Mouse (Mus musculus) intestine, embryonic 14.5 days (tissue): ENCODE measurements around the gene Gm4559. TPM values are rescaled to one million over a fixed set of nuclear protein-coding genes. Genes with fewer than 3 reads are reported as not detected.
"Not testable (repeated sequence)": the region's sequence is repeated elsewhere in the genome, so short reads cannot be mapped to it uniquely, and the experiment has no call there.

Experiments
- ATAC-seq: fragments of 200-750 bp; cut with Nextera tagmentation; replicated peaks from 2 replicates; pipeline ENCODE4 v1.8.0; 2017; ENCODE audit warnings: low read depth, moderate number of reproducible peaks, moderate TSS enrichment, moderate library complexity; ENCODE audit not compliant: low FRiP score, low TSS enrichment
- DNase-seq: peaks from one replicate; pipeline ENCODE4 v3.0.0-alpha.2; 2018; ENCODE audit warnings: low spot score
- H3K27ac ChIP-seq: fragments of 300-500 bp; sonication (generic); 2 replicates; pipeline ENCODE4 v1.5.1; 2014; ENCODE audit warnings: low read depth, mild to moderate bottlenecking, control low read depth
- H3K27me3 ChIP-seq: fragments of 300-500 bp; sonication (generic); replicated peaks from 2 replicates; pipeline ENCODE4 v1.6.1; 2014; ENCODE audit warnings: low read length, control low read depth; ENCODE audit not compliant: control insufficient read depth, insufficient read depth
- H3K36me3 ChIP-seq: fragments of 300-500 bp; sonication (generic); 2 replicates; pipeline ENCODE4 v1.6.1; 2014; ENCODE audit warnings: low read length, control low read depth; ENCODE audit not compliant: control insufficient read depth, insufficient read depth
- H3K4me1 ChIP-seq: fragments of 300-500 bp; sonication (generic); replicated peaks from 2 replicates; pipeline ENCODE4 v1.6.1; 2014; ENCODE audit warnings: low read length, control low read depth, mixed read lengths; ENCODE audit not compliant: control insufficient read depth, insufficient read depth
- H3K4me2 ChIP-seq: fragments of 300-500 bp; sonication (generic); 2 replicates; pipeline ENCODE4 v1.6.1; 2014; ENCODE audit warnings: low read length
- H3K4me3 ChIP-seq: fragments of 300-500 bp; sonication (generic); 2 replicates; pipeline ENCODE4 v1.5.1; 2014; ENCODE audit warnings: low read depth, low read length, control low read depth, mixed read lengths
- H3K9ac ChIP-seq: fragments of 300-500 bp; sonication (generic); 2 replicates; pipeline ENCODE4 v1.6.1; 2014; ENCODE audit warnings: mild to moderate bottlenecking, low read length
- H3K9me3 ChIP-seq: fragments of 300-500 bp; sonication (generic); 2 replicates; pipeline ENCODE4 v1.6.1; 2016; ENCODE audit warnings: low read length, control low read depth; ENCODE audit not compliant: control insufficient read depth
- WGBS: fragments of 180-500 bp; shearing (Covaris S2); extraction: QIAGEN DNeasy Blood & Tissue Kit; methylation state at CpG from one replicate; pipeline ENCODE4 v1.1.7; 2014; 5-methylcytosine and 5-hydroxymethylcytosine counted together
- polyA plus RNA-seq: library from polyadenylated mRNA; unstranded; fragments of >200 nt; fragmentation: Nextera tagmentation; extraction: Ambion mirVana; gene quantifications from 2 replicates; pipeline ENCODE4 v1.2.1, GENCODE M21; 2014

The Gm4559 gene
- polyA plus RNA-seq, 1 experiment from 2014 or later, result not detected

DNA sequence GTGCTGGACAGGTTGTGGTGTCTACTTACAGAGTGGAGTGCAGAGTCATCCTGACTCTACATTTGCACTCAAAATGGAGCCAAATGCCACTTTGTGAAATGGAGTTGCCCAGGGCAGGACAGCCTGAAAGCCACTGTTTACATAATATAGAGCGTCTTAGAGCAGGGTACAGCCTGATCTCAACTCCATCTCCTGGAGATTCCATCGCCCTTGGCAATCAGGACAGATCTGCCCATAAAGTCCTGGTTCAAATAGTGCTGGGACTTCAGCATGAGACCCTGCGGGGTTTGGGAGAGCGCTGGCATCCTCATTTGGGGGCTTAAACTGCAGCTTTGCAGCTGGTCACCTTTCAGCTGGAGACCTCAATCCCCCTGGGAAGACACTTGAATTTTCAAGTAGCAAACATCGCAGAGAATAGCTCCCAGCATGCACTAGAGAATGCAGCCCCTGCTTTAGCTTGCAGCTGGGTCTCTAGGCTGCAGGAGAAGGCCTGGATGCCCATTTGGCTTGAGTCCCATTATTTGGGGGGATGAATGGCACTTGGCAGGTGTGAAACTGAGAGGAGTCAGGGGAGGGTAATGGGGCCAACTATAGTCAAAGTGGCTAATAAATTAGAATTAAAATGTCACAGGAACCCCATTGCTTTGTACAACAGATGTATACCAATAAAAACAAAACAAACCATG is 40.6 kb upstream of the Gm4559 start:
- Histone ChIP-seq H3K27ac (no peak overlapping the region), H3K27me3 (no peaks in the 10 kb centered on the region), H3K4me3 (no peak overlapping the region), H3K9me3 (no peaks in the 10 kb centered on the region), H3K9ac (no peak overlapping the region), H3K36me3 (no peaks in the 10 kb centered on the region), H3K4me1 (peaks cover 17% of the 10 kb centered on the region; the same call in 1 of the 2 replicates), H3K4me2 (no peak overlapping the region)
- 52% methylated on average over 5 of the region's 5 CpGs for WGBS
- DNase-seq (no peak), ATAC-seq (no peak)

GRCm38 (mm10) chr7:142303929-142304328 is 29.8 kb upstream of the Gm4559 start:
- H3K27me3 ChIP-seq, H3K4me3 ChIP-seq, H3K4me2 ChIP-seq, DNase-seq, H3K4me1 ChIP-seq, H3K27ac ChIP-seq, H3K9me3 ChIP-seq, ATAC-seq, H3K9ac ChIP-seq, H3K36me3 ChIP-seq: not testable (repeated sequence)
- WGBS, result 79% methylated on average over 1 of the region's 1 CpGs

DNA sequence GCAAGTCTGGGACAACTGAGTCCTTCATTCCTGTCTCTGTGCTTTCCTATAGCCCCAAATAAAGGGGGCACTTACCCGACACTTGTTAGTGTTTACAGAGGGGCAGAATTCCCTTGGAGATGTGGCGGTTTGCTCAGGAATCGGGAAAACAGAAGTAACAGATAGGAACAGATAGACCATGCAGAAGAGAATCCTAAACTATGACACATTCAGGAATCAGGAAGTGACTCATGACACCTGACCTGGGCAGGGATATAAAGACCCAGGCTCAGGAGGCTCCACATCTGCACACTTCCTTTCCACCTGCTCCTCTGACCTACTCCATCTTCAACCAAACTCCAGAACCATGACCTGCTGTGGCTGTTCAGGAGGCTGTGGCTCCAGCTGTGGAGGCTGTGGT is 29.1 kb upstream of the Gm4559 start, which contains the start of gene Krtap5-4:
TSS of gene Krtap5-4 (plus strand) at position 301 of the 400 bp plus-strand sequence.
- Histone ChIP-seq H3K9me3 (no peaks in the 10 kb centered on the region), H3K4me2 (no peak within 1 kb of the TSS), H3K9ac (no peak within 1 kb of the TSS), H3K4me1 (no peaks in the 10 kb centered on the region), H3K27ac (no peak within 1 kb of the TSS), H3K27me3 (no peaks in the 10 kb centered on the region), H3K36me3 (no peaks in the 10 kb centered on the region), H3K4me3 (no peak within 1 kb of the TSS)
- DNase-seq (no peak), ATAC-seq (no peak)
- 35% methylated on average over 3 of the region's 3 CpGs for WGBS

DNA sequence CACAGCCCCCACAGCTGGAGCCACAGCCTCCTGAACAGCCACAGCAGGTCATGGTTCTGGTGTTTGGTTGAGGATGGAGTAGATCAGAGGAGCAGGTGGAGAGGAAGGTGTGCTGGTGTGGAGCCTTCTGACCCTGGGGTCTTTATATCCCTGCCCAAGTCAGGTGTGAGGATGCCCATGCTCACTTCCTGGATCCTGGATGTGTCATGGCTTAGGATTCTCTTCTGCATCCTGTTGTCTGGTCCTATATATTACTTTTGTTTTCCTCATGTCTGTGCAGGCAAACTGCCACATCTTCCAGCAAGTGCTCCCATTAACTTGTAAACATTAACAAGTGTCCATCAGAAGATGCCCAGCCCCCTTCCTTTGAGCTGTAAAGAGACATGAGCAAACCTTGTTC is 22.9 kb upstream of the Gm4559 start, which contains the start of gene Krtap5-1:
TSS of gene Krtap5-1 (minus strand) at position 101 of the 400 bp plus-strand sequence.
- not testable (repeated sequence) for H3K4me1 ChIP-seq, H3K4me3 ChIP-seq, H3K4me2 ChIP-seq, H3K9me3 ChIP-seq, H3K9ac ChIP-seq, H3K27ac ChIP-seq, DNase-seq, H3K36me3 ChIP-seq, ATAC-seq, H3K27me3 ChIP-seq

- H3K9me3 ChIP-seq, H3K4me3 ChIP-seq, H3K27ac ChIP-seq, DNase-seq, H3K4me1 ChIP-seq, ATAC-seq, H3K36me3 ChIP-seq, H3K4me2 ChIP-seq, H3K27me3 ChIP-seq, H3K9ac ChIP-seq: not testable (repeated sequence)
- 15% methylated on average over 4 of the region's 4 CpGs for WGBS
Observed at GRCm38 (mm10) chr7:142296108-142296507, 21.9 kb upstream of the Gm4559 start.

GRCm38 (mm10) chr7:142295418-142295817 is 21.3 kb upstream of the Gm4559 start:
- Histone ChIP-seq H3K27me3 (no peaks in the 10 kb centered on the region), H3K36me3 (no peaks in the 10 kb centered on the region), H3K9ac (no peak overlapping the region), H3K4me3 (no peak overlapping the region), H3K27ac (no peak overlapping the region), H3K9me3 (no peaks in the 10 kb centered on the region), H3K4me1 (no peaks in the 10 kb centered on the region), H3K4me2 (no peak overlapping the region)
- DNase-seq (no peak), ATAC-seq (no peak)

- H3K9ac ChIP-seq, H3K4me3 ChIP-seq, H3K4me1 ChIP-seq, H3K4me2 ChIP-seq, H3K36me3 ChIP-seq, H3K27me3 ChIP-seq, H3K9me3 ChIP-seq, H3K27ac ChIP-seq, ATAC-seq: not testable (repeated sequence)
- peak; percentile 62 for DNase-seq
- 2% methylated on average over 2 of the region's 2 CpGs for WGBS
Observed at GRCm38 (mm10) chr7:142293851-142294250, 19.7 kb upstream of the Gm4559 start.

DNA sequence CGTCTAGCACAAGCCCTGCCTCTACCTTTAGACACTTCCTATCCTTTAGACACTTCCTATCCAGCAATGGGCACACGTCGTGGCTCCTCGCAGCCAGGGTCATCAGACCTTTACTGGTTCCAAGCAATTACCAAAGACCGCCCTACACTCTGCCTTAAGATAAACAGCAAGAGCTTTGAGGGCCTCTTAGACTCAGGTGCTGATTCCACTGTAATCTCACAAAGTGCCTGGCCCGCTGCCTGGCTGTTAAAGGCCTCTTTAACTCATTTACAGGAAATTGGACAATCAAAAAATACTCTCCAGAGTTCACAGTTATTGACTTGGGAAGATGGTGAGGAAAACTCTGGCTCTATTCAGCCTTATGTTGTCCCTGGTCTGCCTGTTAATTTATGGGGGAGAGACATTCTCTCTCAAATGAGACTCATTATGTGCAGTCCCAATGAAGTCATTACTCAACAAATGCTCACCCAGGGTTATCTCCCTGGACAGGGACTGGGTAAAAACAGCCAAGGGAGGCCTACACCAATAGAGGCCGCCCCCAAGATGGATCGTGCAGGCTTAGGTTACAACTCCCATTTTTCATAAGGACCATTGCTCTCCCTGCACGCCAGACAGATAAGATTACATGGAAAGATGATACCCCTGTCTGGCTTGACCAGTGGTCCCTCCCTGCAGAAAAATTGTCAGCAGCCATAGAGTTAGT is 11.9 kb upstream of the Gm4559 start:
- not testable (repeated sequence) for H3K36me3 ChIP-seq, H3K9me3 ChIP-seq, H3K27ac ChIP-seq, H3K4me3 ChIP-seq, H3K4me1 ChIP-seq, DNase-seq, H3K27me3 ChIP-seq, ATAC-seq, H3K9ac ChIP-seq, H3K4me2 ChIP-seq
- WGBS, result 38% methylated on average over 9 of the region's 9 CpGs
